Mouse (Mus musculus): Measurements from ENCODE around the gene Uqcrfs1. TPM values are rescaled to one million over a fixed set of nuclear protein-coding genes. Genes with fewer than 3 reads are reported as not detected.

Uqcrfs1 gene
- polyA plus RNA-seq, 1 experiment from 2014 or later: 209 TPM

DNA sequence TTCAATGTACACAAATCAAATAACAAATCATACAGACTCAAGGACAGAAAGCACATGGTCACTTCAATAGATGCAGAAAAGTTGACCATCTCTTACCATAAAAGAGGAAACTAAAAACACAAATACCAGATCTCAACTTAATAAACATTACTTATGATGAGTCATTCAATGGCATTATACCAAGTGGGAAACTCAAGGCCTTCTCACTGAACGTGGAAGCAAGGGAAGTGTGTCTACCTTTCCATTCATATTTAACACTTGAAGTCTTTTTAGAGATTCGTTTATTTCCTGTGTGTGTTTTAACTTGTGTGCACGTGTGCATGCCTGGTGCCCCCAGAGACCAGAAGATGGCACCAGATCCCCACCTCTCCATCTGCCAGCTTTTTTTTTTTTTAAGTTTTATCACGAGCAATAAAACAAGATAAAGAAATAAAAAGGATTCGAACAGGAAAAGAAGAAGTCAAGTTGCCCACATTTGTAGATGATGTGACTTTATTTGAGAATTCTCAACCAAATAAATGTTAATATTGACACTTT is 8.0 kb upstream of the Uqcrfs1 start:
- Histone ChIP-seq H3K27ac (no peak overlapping the region), H3K4me2 (no peak overlapping the region), H3K4me1 (replicated peaks) (peaks cover 6% of the 10 kb centered on the region), H3K27me3 (no peaks in the 10 kb centered on the region), H3K4me3 (replicated peaks) (no peak overlapping the region), H3K9me3 (replicated peaks) (no peaks in the 10 kb centered on the region), H3K36me3 (no peaks in the 10 kb centered on the region), H3K9ac (no peak overlapping the region)
- 29% methylated on average over 5 of the region's 5 CpGs for WGBS (ENCODE audit: insufficient replicate concordance)
- ATAC-seq (ENCODE audit: low read depth): no peak
- no peak for DNase-seq

DNA sequence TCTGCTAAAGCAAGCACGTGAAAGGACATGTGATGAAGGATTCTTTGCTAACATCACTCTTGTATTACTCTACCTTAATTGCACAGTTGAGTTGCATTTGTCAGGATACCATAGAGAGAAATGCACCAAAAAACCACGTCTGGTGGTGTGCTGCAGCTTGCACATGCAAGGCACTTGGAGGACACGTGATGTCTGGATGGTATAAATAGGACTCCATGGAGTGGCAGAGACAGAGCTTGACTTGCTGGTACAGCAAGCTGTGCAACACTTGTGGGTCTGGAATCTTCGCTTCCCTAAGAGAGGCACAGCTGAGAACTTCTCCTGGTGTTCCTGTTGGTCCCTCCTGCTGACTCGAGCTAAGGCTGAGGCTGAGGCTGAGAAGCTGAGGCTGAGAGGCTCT is 4.2 kb upstream of the Uqcrfs1 start:
- Histone ChIP-seq H3K9ac (no peak overlapping the region), H3K36me3 (no peaks in the 10 kb centered on the region), H3K4me1 (replicated peaks) (peaks cover 13% of the 10 kb centered on the region), H3K27ac (no peak overlapping the region), H3K4me3 (replicated peaks) (no peak overlapping the region), H3K9me3 (replicated peaks) (no peaks in the 10 kb centered on the region), H3K4me2 (no peak overlapping the region), H3K27me3 (no peaks in the 10 kb centered on the region; the same call in 1 of the 2 replicates)
- no peak for ATAC-seq (ENCODE audit: low read depth)
- no peak for DNase-seq
- 63% methylated on average over 5 of the region's 5 CpGs for WGBS (ENCODE audit: insufficient replicate concordance)

DNA sequence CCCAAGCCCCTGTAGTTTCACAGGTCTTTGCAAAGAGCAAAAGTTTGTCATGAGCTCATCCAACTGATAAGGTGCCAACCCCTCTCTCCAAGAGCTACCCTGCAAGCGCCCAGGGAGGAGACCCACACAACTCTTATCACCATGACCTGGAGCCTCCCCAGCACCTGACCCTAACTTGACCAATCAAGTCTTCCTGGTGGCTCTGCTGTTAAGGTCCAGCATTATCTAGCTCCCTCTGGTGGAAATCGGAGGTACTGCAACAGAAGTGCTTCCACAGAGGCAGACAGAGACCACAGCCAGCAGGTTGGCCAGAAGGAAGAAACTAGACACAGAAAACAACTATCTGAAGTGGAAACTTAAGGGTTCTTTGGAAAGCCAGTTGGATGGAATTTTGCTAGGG is 3.7 kb upstream of the Uqcrfs1 start:
- WGBS (ENCODE audit: insufficient replicate concordance): 0% methylated on average over 2 of the region's 2 CpGs

DNA sequence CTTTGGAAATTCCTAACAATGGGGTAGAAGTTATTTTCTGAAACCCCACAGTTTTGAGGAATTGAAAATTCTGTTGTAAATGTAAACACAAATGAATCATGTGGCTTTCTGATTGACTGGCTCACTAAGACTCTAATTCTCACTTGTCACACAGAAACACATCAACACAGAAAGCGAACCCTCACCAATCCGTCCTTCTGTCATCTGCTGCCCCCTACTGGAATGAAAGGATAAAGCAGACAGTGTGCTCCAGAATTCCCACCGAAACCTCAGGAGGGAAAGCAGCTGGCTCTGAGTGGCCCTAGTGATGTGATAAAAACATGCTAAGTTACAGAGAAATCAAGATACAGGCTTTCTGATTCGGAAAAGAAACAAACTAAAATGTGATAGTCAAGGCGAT is 14.4 kb downstream of the Uqcrfs1 start:
- Histone ChIP-seq H3K4me2 (no peak overlapping the region), H3K4me3 (replicated peaks) (no peak overlapping the region), H3K27ac (no peak overlapping the region), H3K9ac (no peak overlapping the region), H3K9me3 (replicated peaks) (no peaks in the 10 kb centered on the region), H3K36me3 (no peaks in the 10 kb centered on the region), H3K27me3 (no peaks in the 10 kb centered on the region), H3K4me1 (replicated peaks) (no peaks in the 10 kb centered on the region; the same call in 1 of the 2 replicates)
- peak; percentile 14 for DNase-seq
- WGBS (ENCODE audit: insufficient replicate concordance): 12% methylated on average over 5 of the region's 5 CpGs
- ATAC-seq (ENCODE audit: low read depth): no peak

More for the DNA sequence above, 3.7 kb upstream of the Uqcrfs1 start:
- no peak overlapping the region for H3K9ac ChIP-seq
- H3K27ac ChIP-seq: no peak overlapping the region
- no peaks in the 10 kb centered on the region; the same call in 1 of the 2 replicates for H3K27me3 ChIP-seq
- ATAC-seq (ENCODE audit: low read depth): peak; percentile 51
- H3K36me3 ChIP-seq: no peaks in the 10 kb centered on the region
- DNase-seq: peak; percentile 69
- H3K4me2 ChIP-seq: peak overlapping the region; percentile 13; the same call in 1 of the 2 replicates
- no peak overlapping the region for H3K4me3 ChIP-seq (replicated peaks)
- no peaks in the 10 kb centered on the region for H3K9me3 ChIP-seq (replicated peaks)
- H3K4me1 ChIP-seq (replicated peaks): peaks cover 18% of the 10 kb centered on the region

DNA sequence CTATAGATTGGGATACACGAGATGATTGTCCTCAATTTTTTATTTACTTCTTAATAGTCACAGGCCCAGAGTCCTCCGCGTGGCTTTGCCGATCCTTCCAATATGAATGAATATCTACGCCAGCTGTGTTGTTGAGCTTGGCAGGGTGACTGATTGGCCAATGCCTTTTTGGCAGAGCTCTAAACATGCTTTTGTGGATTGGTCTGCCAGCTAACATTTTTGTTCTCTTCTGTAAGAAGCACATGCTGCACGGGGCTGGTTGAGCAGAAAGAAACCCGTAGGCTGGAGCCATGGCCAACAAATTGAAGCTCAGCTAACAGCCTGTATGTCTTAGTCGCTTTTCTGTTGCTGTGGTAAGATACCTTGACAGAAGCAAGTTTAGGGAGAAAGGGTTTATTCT is 20.2 kb downstream of the Uqcrfs1 start:
- Histone ChIP-seq H3K9me3 (replicated peaks) (no peaks in the 10 kb centered on the region), H3K9ac (no peak overlapping the region), H3K4me1 (replicated peaks) (peaks cover 7% of the 10 kb centered on the region; the same call in 1 of the 2 replicates), H3K27me3 (no peaks in the 10 kb centered on the region), H3K36me3 (no peaks in the 10 kb centered on the region), H3K4me2 (no peak overlapping the region), H3K4me3 (replicated peaks) (no peak overlapping the region), H3K27ac (no peak overlapping the region)
- 80% methylated on average over 8 of the region's 8 CpGs for WGBS (ENCODE audit: insufficient replicate concordance)
- ATAC-seq (ENCODE audit: low read depth) (no peak), DNase-seq (no peak)

DNA sequence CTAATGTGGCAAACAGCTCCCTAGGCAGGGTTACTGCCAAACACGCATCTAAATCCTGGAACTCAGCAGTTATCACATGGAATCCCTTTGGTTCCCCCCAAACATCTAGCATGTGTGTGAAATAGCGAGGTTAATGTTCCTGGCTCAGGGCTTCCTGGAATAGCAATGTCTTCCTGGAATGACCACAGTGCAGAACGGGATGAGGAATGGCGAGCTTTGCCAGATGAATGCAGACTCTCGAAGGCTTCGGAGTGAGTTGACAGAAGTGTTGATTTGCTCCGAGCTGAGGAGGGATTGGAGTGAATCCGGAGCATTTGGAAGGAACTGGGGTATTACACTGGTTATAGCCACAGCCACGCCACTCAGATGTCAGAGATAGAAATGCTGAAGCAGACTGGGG is 21.2 kb downstream of the Uqcrfs1 start:
- Histone ChIP-seq H3K9ac (no peak overlapping the region), H3K27me3 (no peaks in the 10 kb centered on the region), H3K4me1 (replicated peaks) (peaks cover 7% of the 10 kb centered on the region; the same call in 1 of the 2 replicates), H3K27ac (no peak overlapping the region), H3K9me3 (replicated peaks) (no peaks in the 10 kb centered on the region), H3K4me2 (no peak overlapping the region), H3K36me3 (no peaks in the 10 kb centered on the region), H3K4me3 (replicated peaks) (no peak overlapping the region)
- WGBS (ENCODE audit: insufficient replicate concordance): 73% methylated on average over 9 of the region's 9 CpGs
- ATAC-seq (ENCODE audit: low read depth): no peak
- DNase-seq: no peak

DNA sequence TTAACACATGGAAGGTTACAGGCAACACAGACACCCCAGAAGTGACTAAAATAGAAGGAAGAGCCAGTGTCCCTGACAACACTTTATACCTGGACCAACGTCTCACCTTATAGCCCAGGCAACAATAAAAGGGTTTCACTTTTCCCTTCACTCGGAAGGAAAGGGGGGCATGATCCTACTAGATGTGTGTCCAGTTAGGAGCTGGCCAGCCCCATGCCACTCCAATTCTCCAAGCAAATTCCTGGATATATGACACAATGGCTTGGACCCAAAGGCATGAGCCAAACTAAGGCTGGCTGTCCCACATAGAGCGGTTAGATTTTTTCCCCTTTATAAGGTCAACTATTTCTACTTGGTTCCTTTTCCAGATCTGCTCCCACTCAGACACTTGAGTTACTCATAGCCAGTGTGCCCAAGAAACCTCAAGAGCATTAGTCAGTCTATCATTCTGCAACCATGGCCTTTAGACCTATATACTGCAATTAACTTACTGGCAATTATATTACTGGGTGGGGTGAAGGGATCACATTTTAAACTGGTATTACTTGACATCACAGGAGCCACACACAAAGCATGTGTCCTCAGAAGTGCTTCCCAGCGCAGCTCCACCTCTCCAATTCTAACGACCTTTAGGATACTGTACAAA is 21.8 kb downstream of the Uqcrfs1 start:
- no peak for ATAC-seq (ENCODE audit: low read depth)
- Histone ChIP-seq H3K36me3 (no peaks in the 10 kb centered on the region), H3K27ac (no peak overlapping the region), H3K4me1 (replicated peaks) (peaks cover 7% of the 10 kb centered on the region; the same call in 1 of the 2 replicates), H3K4me2 (no peak overlapping the region), H3K4me3 (replicated peaks) (no peak overlapping the region), H3K27me3 (no peaks in the 10 kb centered on the region), H3K9ac (no peak overlapping the region), H3K9me3 (replicated peaks) (no peaks in the 10 kb centered on the region)
- WGBS (ENCODE audit: insufficient replicate concordance): 75% methylated on average over 5 of the region's 5 CpGs
- no peak for DNase-seq

DNA sequence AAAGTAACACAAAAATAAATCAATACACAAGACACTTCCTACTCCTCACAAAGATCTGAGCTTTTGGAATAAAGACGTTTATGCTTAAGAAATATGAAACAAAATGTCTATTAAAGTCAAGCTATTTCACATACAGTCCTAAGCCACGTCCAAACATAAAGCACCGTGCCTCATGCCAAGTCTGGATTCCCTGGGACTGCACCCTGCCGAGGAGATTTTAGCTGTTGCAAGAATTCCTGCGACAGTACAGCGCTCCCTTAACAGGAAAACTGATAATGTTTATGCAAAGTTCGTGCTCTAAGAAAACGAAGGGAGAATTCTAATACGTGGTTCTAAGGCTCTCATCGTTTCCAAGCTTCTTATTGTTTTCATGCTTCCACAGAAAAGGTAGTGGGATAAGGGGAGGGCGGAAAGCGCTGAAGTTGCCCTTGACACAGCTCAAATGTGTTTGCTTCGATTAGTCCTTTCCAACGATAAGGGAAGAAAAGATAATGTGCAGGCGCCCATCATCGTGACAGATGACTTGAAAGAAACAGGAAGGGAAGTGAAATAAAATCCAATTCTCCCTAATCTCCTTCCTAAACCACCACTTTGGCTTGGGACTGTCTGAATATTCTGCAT is 23.8 kb downstream of the Uqcrfs1 start:
- H3K4me2 ChIP-seq: peak overlapping the region; percentile 23
- DNase-seq (peak; percentile 14), ATAC-seq (ENCODE audit: low read depth) (peak; percentile 59; the same call in 1 of the 2 replicates)
- H3K4me1 ChIP-seq (replicated peaks): peaks cover 7% of the 10 kb centered on the region; the same call in 1 of the 2 replicates
- H3K9me3 ChIP-seq (replicated peaks): no peaks in the 10 kb centered on the region
- no peak overlapping the region for H3K27ac ChIP-seq
- H3K4me3 ChIP-seq (replicated peaks): no peak overlapping the region
- no peaks in the 10 kb centered on the region for H3K36me3 ChIP-seq
- no peak overlapping the region for H3K9ac ChIP-seq
- WGBS (ENCODE audit: insufficient replicate concordance): 50% methylated on average over 16 of the region's 16 CpGs
- H3K27me3 ChIP-seq: no peaks in the 10 kb centered on the region

DNA sequence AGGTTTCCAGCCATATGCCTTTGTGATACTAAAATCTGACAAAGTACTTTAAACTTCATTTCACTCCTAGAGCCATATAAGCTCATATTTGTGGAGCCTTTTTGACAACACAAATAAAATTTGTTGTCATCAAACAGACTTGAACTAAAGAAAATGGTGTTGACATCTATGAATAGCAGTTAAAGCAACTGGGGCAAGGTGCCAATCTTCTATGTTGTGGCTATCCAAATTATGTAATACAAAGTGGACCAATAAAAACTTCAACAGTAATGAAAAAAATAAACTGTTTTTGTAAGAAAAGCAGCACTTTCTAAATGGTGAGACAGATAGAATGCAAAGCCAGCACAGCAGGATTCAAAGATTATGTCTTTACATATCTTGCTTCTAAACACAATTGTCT is 27.0 kb downstream of the Uqcrfs1 start:
- DNase-seq (no peak), ATAC-seq (ENCODE audit: low read depth) (no peak)
- no peak overlapping the region for H3K4me2 ChIP-seq
- H3K4me1 ChIP-seq (replicated peaks): peaks cover 7% of the 10 kb centered on the region; the same call in 1 of the 2 replicates
- no peak overlapping the region for H3K27ac ChIP-seq
- H3K9me3 ChIP-seq (replicated peaks): no peaks in the 10 kb centered on the region
- H3K36me3 ChIP-seq: no peaks in the 10 kb centered on the region
- no peak overlapping the region for H3K4me3 ChIP-seq (replicated peaks)
- H3K27me3 ChIP-seq: no peaks in the 10 kb centered on the region
- H3K9ac ChIP-seq: no peak overlapping the region

DNA sequence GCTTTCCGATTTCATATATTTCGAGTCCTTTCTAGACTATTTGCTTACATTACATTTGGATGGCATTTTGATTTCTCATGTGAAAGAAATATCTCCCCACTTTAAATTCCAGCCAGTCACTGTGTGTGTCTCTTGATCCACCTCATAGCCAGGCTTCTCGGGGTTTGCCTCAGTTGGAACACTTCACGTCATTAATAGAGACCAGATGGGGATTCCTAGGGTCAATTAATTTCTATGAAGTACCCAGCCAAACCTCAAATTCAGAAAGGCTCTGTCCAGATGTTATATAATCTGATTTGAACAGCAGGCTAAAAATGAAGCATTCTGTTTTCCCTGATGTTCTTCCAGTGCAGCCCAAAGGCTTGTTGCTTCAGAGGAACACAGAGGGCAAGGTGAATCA is 37.5 kb downstream of the Uqcrfs1 start:
- Histone ChIP-seq H3K27me3 (no peaks in the 10 kb centered on the region), H3K9me3 (replicated peaks) (no peaks in the 10 kb centered on the region), H3K4me3 (replicated peaks) (no peak overlapping the region), H3K9ac (no peak overlapping the region), H3K36me3 (no peaks in the 10 kb centered on the region), H3K4me1 (replicated peaks) (no peaks in the 10 kb centered on the region), H3K4me2 (no peak overlapping the region), H3K27ac (no peak overlapping the region)
- 70% methylated on average over 4 of the region's 4 CpGs for WGBS (ENCODE audit: insufficient replicate concordance)
- DNase-seq: no peak
- ATAC-seq (ENCODE audit: low read depth): no peak

DNA sequence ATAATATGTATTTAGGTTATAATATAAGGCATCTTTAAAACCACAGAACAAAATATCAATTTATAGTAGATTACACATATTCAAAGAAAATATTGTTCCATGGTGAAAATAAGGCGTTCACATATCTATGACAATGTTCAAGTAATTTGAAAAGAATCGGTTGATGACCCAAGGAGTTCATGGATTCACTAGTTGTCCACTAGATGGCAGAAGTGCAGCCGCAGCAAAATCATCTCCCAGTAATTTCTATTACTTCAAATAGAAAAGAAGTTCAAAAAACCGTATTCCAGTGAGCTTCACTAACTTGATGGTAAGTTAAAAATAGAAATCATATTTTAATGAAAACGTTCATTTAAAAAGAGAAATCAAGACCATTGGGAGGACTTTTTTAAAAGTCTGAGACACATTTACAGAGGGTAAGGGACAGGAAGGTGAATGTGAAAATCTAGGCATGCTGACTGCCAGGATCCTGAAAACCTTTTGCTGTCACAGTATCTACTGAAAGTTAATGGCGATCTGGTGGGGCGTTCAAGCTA is 43.2 kb downstream of the Uqcrfs1 start:
- no peak for DNase-seq
- H3K4me3 ChIP-seq (replicated peaks): no peak overlapping the region
- no peak for ATAC-seq (ENCODE audit: low read depth)
- WGBS (ENCODE audit: insufficient replicate concordance): 22% methylated on average over 7 of the region's 7 CpGs
- no peaks in the 10 kb centered on the region for H3K27me3 ChIP-seq
- H3K9me3 ChIP-seq (replicated peaks): no peaks in the 10 kb centered on the region
- no peaks in the 10 kb centered on the region for H3K36me3 ChIP-seq
- H3K4me2 ChIP-seq: no peak overlapping the region
- H3K27ac ChIP-seq: no peak overlapping the region
- no peak overlapping the region for H3K9ac ChIP-seq
- H3K4me1 ChIP-seq (replicated peaks): no peaks in the 10 kb centered on the region

All from liver, embryonic 13.5 days (tissue).